Mouse (Mus musculus) embryo, embryonic 10 days (tissue): Measurements from ENCODE around the gene Tcaim.
A peak's percentile ranks its signal among the peaks of the same experiment; 100 is the strongest.
"Not testable (repeated sequence)": the region's sequence is repeated elsewhere in the genome, so short reads cannot be mapped to it uniquely, and the experiment has no call there.

Experiments
- DNase-seq: peaks from one replicate; pipeline ENCODE4 v3.0.0-alpha.2; 2015; ENCODE audit warnings: low spot score

The Tcaim gene

DNA sequence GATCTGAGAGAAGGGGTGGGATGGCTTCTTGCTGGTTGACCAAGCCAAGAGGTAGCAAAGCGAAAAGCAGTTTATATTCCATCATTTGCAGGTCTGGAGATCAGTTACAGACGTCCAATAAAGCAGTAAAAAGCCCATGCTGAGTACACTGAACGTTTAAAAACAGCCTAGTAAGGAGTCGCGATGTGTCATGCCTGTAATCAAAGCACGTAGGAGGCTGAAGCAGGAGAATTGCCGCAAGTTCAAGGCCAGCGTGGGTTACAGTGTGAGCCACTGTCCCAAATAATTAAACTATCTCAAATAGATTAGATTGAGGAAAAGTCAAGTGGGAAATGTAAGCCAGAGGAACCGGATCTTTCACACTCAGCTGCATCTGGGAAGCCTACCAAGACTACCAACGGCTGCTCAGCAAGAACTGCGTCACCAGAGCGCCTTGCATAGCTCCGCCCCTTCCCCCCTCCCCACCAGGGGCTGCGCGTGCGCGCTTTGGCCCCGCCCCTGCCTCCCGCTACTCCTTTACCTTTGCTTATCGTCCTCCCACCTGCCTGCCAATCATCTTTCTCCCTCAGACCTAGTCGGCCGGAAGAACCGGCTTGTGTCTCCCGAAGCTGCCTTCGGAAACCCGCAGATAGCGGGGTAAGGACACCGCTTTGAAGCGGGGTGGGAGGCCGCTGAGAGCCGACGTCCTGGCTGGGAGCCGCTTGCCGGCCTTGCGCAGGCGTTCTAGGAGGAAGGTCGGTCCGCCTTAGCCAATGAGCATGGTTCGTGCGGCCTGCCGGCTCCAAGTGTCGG, at the start of gene Tcaim:
TSS of gene Tcaim (plus strand) at position 487 of the 792 bp plus-strand sequence.
- DNase-seq = peak; percentile 89

DNA sequence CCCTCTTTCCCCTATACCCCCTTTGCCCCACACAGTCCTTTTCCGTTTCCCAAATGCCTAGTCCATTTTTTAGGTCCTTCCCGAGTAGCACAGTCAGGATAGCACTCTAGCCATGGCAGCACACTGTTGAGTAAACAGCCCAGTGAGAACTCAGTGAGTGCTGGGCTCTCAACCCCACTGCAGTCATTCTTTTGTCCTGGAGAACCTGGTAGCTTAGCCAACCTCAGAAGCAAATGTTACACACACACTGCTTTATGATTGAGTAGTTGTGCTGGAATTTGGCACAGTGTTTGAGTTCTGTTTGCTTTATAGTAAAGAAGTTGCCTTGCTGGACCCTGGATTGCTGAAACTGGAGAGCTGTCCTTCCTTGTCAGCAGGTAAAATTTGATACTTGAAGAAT, 47.7 kb upstream of the Tcaim start:
- no peak for DNase-seq

GRCm38 (mm10) chr9:122760111-122760510, 45.2 kb upstream of the Tcaim start:
- DNase-seq = no peak

GRCm38 (mm10) chr9:122785231-122785630, 20.1 kb upstream of the Tcaim start:
- DNase-seq = no peak

- DNase-seq = no peak
These were observed 18.8 kb upstream of the Tcaim start for GRCm38 (mm10) chr9:122786534-122786933.

GRCm38 (mm10) chr9:122805845-122806341, 554 bp downstream of the Tcaim start:
- DNase-seq = peak; percentile 12

- DNase-seq = no peak
These were observed 1.8 kb downstream of the Tcaim start for GRCm38 (mm10) chr9:122807186-122807585.

- no peak for DNase-seq
These were observed 4.9 kb downstream of the Tcaim start for GRCm38 (mm10) chr9:122810212-122810611.

GRCm38 (mm10) chr9:122812386-122812785, 7.0 kb downstream of the Tcaim start:
- no peak for DNase-seq

DNA sequence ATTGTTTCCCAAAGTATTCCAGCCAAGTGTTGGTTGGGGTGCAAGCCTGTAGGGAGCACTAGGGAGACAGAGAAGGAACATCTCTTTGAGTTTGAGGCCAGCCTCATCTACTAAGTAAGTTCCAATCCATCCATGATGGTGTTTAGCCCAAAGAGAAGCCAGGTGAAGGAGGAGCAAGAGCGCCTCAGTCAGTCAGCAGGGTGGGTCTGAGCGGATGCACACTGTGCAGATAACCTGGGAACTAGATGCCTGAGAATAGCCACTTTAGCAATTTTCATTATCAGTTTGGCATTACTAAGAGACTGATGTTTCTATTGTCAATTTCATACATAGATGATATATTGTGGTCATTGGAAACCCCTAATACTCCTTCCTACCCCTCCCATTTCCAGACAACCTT, 9.4 kb downstream of the Tcaim start:
- no peak for DNase-seq

DNA sequence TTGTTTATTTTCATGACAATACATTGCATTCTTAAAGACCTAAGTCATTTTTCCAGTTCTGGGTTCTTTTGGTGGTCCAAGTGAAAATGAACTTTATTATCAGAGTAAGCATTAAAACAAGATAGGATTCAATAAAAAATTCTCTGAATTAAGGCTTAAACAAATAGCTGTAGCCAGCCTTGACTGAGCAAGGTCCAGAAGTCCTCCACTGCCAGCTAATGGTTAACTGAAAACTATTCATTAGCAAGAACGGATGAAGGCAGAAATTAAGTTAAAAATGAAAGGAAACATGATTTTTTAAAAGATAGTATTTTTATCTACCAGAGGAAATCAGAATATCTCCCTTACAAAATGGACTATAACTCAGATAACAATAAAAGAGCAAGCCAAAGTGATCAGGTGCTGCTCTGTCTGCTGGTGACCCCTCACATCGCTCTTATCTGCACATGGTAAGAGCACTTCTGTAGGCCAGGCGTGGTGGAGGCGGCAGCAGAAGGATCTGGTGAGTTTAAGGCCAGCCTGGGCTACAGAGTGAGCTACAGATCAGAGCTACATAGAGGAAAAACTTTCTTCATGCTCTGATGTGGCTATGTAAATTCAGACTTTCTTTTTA, 10.0 kb downstream of the Tcaim start:
- DNase-seq = no peak

DNA sequence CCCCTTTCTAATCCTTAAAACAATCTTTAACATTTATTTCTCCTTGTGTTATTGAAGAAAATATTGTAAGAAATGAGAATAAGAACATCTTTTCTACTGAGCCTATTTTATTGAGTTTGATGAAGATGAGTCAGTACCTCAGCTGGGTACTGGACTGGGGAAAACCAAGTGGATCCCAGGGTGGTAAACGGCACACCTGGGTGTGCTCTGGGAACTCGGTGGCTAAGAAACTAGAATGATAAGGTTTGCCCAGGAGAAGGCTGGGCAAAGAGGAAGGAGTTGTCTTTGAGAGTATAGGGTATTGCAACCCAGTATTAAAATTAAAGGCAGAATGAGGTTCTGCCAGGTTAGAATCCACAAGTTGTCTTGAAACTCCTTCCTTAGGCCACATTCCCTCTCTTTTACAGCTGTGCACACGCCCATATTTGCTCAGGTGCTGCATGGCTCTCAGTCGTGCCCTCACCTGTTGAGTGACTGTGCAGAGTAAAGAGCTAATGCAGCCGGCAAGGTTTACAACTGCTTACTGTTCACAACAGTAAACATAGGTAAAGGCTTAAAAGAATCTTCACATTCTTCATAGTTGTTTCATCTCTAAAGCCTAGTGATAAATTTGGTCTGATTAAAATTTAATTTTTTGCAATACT, 18.2 kb downstream of the Tcaim start:
- DNase-seq = no peak

DNA sequence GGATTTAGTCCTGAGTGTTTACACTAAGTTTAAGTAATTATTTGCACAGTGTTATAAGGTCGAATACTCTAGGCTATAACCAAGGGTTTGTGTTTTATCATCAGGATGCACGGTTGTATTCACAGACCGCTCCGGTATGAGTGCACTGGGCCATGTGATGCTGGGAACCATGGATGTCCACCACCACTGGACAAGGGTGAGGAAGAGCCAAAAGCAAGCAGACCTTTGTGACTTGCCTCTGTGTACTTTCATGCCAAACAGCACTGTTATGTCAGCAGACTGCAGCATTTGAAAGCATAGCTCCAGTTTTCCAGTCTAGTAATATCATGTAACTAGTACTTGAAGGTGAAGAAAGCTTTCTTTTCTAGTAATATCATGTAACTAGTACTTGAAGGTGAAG, 21.4 kb downstream of the Tcaim start:
- DNase-seq = no peak

DNA sequence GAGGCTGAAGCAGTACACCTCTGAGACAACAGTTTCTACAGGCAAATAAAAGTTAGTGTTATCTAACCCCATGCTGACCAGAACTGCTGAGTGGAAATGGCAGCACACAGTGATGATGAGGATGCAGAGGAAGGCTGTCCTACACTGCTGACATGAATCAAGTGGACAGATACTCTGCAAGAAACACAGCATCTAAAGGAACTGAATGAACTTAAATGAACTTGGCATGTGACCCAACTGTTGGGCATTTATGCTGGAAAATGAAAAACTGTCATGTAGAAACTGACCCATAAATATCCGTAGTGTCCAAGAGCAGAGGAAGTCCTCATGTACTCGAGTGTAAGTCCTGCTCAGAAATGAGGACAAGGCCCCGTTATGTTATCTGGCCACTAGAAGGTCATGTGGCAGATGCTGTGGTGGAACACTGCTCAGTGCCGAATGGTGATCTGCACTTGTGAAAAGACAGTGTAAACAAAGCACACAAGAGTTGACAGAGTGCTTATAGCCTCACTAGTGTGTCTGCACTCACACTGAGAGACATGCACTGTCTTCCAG, 24.6 kb downstream of the Tcaim start:
- no peak for DNase-seq

DNA sequence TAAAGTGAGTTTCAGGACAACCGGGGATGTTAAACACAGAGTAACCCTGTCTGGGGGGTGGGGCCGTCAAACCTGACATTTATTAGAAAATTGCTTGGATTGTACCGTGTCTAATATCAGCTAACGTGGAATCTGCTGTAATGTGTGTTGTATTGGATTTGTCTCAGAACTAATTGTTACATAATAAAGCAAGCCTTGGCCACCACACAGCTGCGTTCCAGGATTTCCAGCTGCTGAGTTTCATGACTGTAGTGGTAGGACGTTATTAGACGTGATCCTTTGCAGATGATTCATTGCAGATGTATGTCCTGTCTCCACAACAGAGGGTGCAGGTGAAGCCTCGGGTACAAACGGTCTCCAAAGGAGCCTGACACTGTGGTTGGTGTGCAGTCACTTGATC, 30.8 kb downstream of the Tcaim start:
- no peak for DNase-seq

GRCm38 (mm10) chr9:122836790-122837189, 31.5 kb downstream of the Tcaim start:
- DNase-seq = no peak

DNA sequence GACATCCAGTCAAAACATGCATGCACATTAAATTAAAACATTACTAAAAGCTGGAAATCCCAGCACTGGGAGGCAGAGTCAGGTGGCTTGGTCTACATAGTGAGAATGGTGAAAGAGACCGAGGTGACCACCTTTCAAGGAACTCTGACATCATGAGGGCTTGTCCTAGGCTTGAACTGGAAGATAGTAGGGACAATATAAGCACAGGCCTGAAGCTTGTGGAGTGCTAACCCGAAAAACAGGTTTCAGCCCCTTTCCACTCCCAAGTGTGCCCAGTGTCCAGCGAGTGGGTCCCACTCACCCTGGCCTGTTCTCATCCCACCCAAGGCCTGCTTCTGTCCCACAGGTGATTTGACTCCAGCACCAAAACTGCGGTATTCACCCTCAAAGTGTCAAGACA, 31.9 kb downstream of the Tcaim start:
- DNase-seq = no peak

DNA sequence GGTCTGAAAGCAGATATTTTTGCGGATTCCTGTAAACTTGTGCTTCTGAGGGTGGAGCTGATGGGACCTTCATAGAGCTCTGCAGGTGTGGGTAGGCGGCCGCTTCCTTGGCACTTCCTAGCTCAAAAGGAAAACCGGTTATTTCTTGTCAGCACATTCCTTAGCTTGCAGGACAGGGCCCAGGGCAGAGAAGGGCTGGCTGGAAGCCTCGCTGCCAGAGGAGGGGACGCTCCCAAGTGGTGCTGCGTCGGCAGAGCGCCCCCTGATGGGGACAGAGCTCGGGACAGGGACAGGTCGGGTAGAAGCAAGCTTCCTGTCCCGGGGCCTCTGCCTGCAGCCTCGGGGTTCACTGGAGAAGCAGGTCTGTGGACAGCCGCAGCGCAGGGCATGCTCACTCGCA, 32.3 kb downstream of the Tcaim start:
- DNase-seq = peak; percentile 65

DNA sequence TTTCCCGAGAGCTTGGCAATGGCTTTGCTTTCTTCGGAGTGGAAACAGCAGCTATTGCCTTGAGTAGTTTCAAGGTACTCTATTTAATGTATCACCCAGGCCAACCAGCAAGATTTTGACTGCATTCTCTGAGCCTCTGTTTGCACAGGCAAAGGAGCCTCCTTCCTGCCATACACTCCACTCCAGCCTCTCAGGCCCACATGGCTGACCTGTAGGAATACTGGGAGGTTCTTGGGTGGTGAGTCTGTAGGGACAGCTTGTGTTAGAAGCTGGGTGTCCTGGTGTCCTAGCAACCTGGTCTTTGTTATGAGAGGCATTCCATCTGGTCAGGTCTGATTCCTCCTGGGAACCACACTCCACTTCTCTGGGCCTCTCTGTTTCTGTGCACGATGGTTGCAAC, 38.4 kb downstream of the Tcaim start, which contains the start of gene Gm35549:
TSS of gene Gm35549 (minus strand) at position 276 of the 400 bp plus-strand sequence.
- DNase-seq = no peak

DNA sequence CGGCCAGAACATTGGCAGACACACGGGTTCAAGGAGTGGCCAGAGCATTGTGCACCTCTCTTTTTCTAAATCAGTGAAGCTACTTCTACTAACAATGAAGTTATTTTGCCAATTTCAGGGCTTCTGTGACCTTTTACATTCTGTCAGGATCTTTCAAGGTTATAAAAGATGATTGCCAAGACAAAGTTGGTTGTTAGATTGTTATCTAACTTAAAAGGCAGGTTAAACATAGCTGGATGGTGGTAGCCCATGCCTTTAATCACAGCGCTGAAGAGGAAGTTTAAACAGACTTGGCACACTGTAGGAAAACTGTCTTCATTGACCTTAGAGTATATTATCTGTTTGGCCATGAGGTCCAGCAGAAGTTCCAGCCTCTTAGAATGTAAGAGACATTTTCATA, 40.3 kb downstream of the Tcaim start:
- DNase-seq = no peak

GRCm38 (mm10) chr9:122846156-122846555, 40.8 kb downstream of the Tcaim start:
- DNase-seq = no peak

DNA sequence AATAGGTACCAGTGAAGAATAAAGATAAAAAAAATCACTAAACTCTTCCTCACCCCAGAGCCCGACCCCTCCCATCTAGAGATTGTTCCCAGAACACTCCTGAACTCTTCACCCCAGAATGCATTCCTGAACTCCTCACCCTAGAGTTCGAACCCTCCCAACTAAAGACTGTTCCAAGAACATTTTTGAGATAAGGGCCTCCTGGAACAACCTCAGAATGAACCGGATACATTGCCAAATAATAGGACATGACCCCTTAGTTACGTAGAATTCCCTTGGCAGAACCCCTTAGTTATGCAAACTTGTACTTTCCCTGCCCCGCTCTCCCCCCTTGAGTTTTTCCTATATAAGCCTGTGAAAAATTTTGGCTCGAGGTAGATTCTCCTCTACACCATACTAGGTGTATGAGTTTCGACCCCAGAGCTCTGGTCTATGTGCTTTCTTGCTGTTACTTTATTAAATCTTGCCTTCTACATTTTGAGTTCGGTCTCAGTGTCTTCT, 42.5 kb downstream of the Tcaim start:
- not testable (repeated sequence) for DNase-seq
